Mouse (Mus musculus) forebrain, embryonic 13.5 days (tissue): ENCODE results near the gene Col25a1. TPM values are rescaled to one million over a fixed set of nuclear protein-coding genes. Genes with fewer than 3 reads are reported as not detected.

Experiments
- ATAC-seq: fragments of 200-750 bp; cut with Nextera tagmentation; 2 replicates; pipeline ENCODE4 v1.8.0; 2017
- H3K27ac ChIP-seq: fragments of 300-500 bp; sonication (generic); 2 replicates; pipeline ENCODE4 v1.5.1; 2015; ENCODE audit warnings: inconsistent platforms, mild to moderate bottlenecking, moderate library complexity
- H3K27me3 ChIP-seq: fragments of 300-500 bp; sonication (generic); 2 replicates; pipeline ENCODE4 v1.6.1; 2015; ENCODE audit warnings: mild to moderate bottlenecking, inconsistent platforms
- H3K36me3 ChIP-seq: fragments of 300-500 bp; sonication (generic); 2 replicates; pipeline ENCODE4 v1.6.1; 2015; ENCODE audit warnings: mild to moderate bottlenecking, inconsistent platforms; ENCODE audit not compliant: poor library complexity, severe bottlenecking
- H3K4me1 ChIP-seq: fragments of 300-500 bp; sonication (generic); 2 replicates; pipeline ENCODE4 v1.6.1; 2015; ENCODE audit warnings: inconsistent platforms
- H3K4me2 ChIP-seq: fragments of 300-500 bp; sonication (generic); 2 replicates; pipeline ENCODE4 v1.6.1; 2015; ENCODE audit warnings: inconsistent platforms, mild to moderate bottlenecking, moderate library complexity
- H3K4me3 ChIP-seq: fragments of 300-500 bp; sonication (generic); 2 replicates; pipeline ENCODE4 v1.5.1; 2015; ENCODE audit warnings: mild to moderate bottlenecking, inconsistent platforms
- H3K9ac ChIP-seq: fragments of 300-500 bp; sonication (generic); 2 replicates; pipeline ENCODE4 v1.6.1; 2015; ENCODE audit warnings: mild to moderate bottlenecking, inconsistent platforms
- H3K9me3 ChIP-seq: fragments of 300-500 bp; sonication (generic); replicated peaks from 2 replicates; pipeline ENCODE4 v1.6.1; 2016; ENCODE audit warnings: inconsistent platforms
- WGBS: fragments of 180-500 bp; shearing (Covaris S2); methylation state at CpG from one replicate; pipeline ENCODE4 v1.1.7; 2015; 5-methylcytosine and 5-hydroxymethylcytosine counted together
- polyA plus RNA-seq: library from polyadenylated mRNA; unstranded; fragments of >200 nt; fragmentation: Nextera tagmentation; extraction: Ambion mirVana; gene quantifications from 2 replicates; pipeline ENCODE4 v1.2.1, GENCODE M21; 2015

The Col25a1 gene
- polyA plus RNA-seq, 1 experiment from 2014 or later, result 2.2 TPM

GRCm38 (mm10) chr3:130166875-130167274 lies 35.6 kb downstream of the Col25a1 start:
- WGBS, result 69% methylated on average over 4 of the region's 4 CpGs
- Histone ChIP-seq H3K36me3 (no peaks in the 10 kb centered on the region), H3K27me3 (no peaks in the 10 kb centered on the region), H3K4me1 (no peaks in the 10 kb centered on the region), H3K9ac (no peak overlapping the region), H3K4me3 (no peak overlapping the region), H3K9me3 (no peaks in the 10 kb centered on the region), H3K4me2 (no peak overlapping the region), H3K27ac (no peak overlapping the region)
- no peak for ATAC-seq

- no peak overlapping the region for H3K27ac ChIP-seq
- H3K4me2 ChIP-seq, result no peak overlapping the region
- ATAC-seq, result no peak
- no peaks in the 10 kb centered on the region; the same call in 1 of the 2 replicates for H3K27me3 ChIP-seq
- no peak overlapping the region for H3K4me3 ChIP-seq
- whole genome bisulfite sequencing, result 87% methylated on average over 17 of the region's 17 CpGs
- H3K36me3 ChIP-seq, result no peaks in the 10 kb centered on the region
- H3K9ac ChIP-seq, result no peak overlapping the region
- H3K4me1 ChIP-seq, result no peaks in the 10 kb centered on the region
- H3K9me3 ChIP-seq, result no peaks in the 10 kb centered on the region
Measured at GRCm38 (mm10) chr3:130172764-130173163, 41.5 kb downstream of the Col25a1 start.

- Histone ChIP-seq H3K9ac (peak overlapping the region; percentile 65), H3K4me2 (peak overlapping the region; percentile 99), H3K4me3 (peak overlapping the region; percentile 52), H3K36me3 (no peaks in the 10 kb centered on the region), H3K27ac (0 out of 2 replicates have a peak overlapping the region, but pooled peaks have one; percentile 10), H3K9me3 (no peaks in the 10 kb centered on the region), H3K4me1 (0 out of 2 replicates have a peak, but pooled peaks cover 5% of the 10 kb centered on the region), H3K27me3 (peaks cover 11% of the 10 kb centered on the region; the same call in 1 of the 2 replicates)
- ATAC-seq, result peak; percentile 97
- WGBS, result under 1% methylated on average over 39 of the region's 40 CpGs
Measured at GRCm38 (mm10) chr3:130180181-130180940, 49.1 kb downstream of the Col25a1 start.

GRCm38 (mm10) chr3:130180964-130181590 lies 49.8 kb downstream of the Col25a1 start:
- Histone ChIP-seq H3K27me3 (peaks cover 11% of the 10 kb centered on the region; the same call in 1 of the 2 replicates), H3K4me2 (peak overlapping the region; percentile 99), H3K4me1 (0 out of 2 replicates have a peak, but pooled peaks cover 5% of the 10 kb centered on the region), H3K4me3 (peak overlapping the region; percentile 52), H3K36me3 (no peaks in the 10 kb centered on the region), H3K9ac (peak overlapping the region; percentile 65), H3K9me3 (no peaks in the 10 kb centered on the region), H3K27ac (no peak overlapping the region)
- WGBS, result under 1% methylated on average over 40 of the region's 40 CpGs
- ATAC-seq, result peak; percentile 42

GRCm38 (mm10) chr3:130181591-130181980 lies 50.3 kb downstream of the Col25a1 start:
- Histone ChIP-seq H3K4me1 (0 out of 2 replicates have a peak, but pooled peaks cover 5% of the 10 kb centered on the region), H3K36me3 (no peaks in the 10 kb centered on the region), H3K27me3 (peaks cover 11% of the 10 kb centered on the region; the same call in 1 of the 2 replicates), H3K9me3 (no peaks in the 10 kb centered on the region), H3K9ac (peak overlapping the region; percentile 65; the same call in 1 of the 2 replicates), H3K4me2 (peak overlapping the region; percentile 99), H3K4me3 (peak overlapping the region; percentile 52), H3K27ac (no peak overlapping the region)
- WGBS, result 28% methylated on average over 8 of the region's 8 CpGs
- no peak for ATAC-seq

- Histone ChIP-seq H3K36me3 (no peaks in the 10 kb centered on the region), H3K4me2 (no peak overlapping the region), H3K4me1 (0 out of 2 replicates have a peak, but pooled peaks cover 5% of the 10 kb centered on the region), H3K9ac (no peak overlapping the region), H3K27ac (no peak overlapping the region), H3K9me3 (no peaks in the 10 kb centered on the region), H3K4me3 (no peak overlapping the region), H3K27me3 (peaks cover 11% of the 10 kb centered on the region; the same call in 1 of the 2 replicates)
- WGBS, result 85% methylated on average over 4 of the region's 4 CpGs
- ATAC-seq, result no peak
Measured at GRCm38 (mm10) chr3:130182450-130182849, 51.1 kb downstream of the Col25a1 start.

- no peak overlapping the region for H3K27ac ChIP-seq
- no peak overlapping the region for H3K9ac ChIP-seq
- H3K27me3 ChIP-seq, result peaks cover 11% of the 10 kb centered on the region; the same call in 1 of the 2 replicates
- ATAC-seq, result no peak
- WGBS, result 56% methylated on average over 3 of the region's 3 CpGs
- H3K4me2 ChIP-seq, result no peak overlapping the region
- H3K36me3 ChIP-seq, result no peaks in the 10 kb centered on the region
- H3K4me1 ChIP-seq, result 0 out of 2 replicates have a peak, but pooled peaks cover 5% of the 10 kb centered on the region
- no peak overlapping the region for H3K4me3 ChIP-seq
- H3K9me3 ChIP-seq, result no peaks in the 10 kb centered on the region
Measured at GRCm38 (mm10) chr3:130185111-130185510, 53.8 kb downstream of the Col25a1 start.

GRCm38 (mm10) chr3:130187588-130187987 lies 56.3 kb downstream of the Col25a1 start:
- no peak overlapping the region for H3K9ac ChIP-seq
- ATAC-seq, result no peak
- H3K4me1 ChIP-seq, result no peaks in the 10 kb centered on the region
- no peaks in the 10 kb centered on the region for H3K9me3 ChIP-seq
- H3K27me3 ChIP-seq, result no peaks in the 10 kb centered on the region
- 69% methylated on average over 5 of the region's 5 CpGs for WGBS
- no peaks in the 10 kb centered on the region for H3K36me3 ChIP-seq
- no peak overlapping the region for H3K27ac ChIP-seq
- H3K4me2 ChIP-seq, result no peak overlapping the region
- no peak overlapping the region for H3K4me3 ChIP-seq

GRCm38 (mm10) chr3:130193450-130193849 lies 62.1 kb downstream of the Col25a1 start:
- WGBS, result 92% methylated on average over 8 of the region's 8 CpGs
- H3K4me1 ChIP-seq, result no peaks in the 10 kb centered on the region
- H3K4me2 ChIP-seq, result no peak overlapping the region
- no peaks in the 10 kb centered on the region for H3K36me3 ChIP-seq
- H3K4me3 ChIP-seq, result no peak overlapping the region
- no peak overlapping the region for H3K9ac ChIP-seq
- H3K27ac ChIP-seq, result no peak overlapping the region
- no peak for ATAC-seq
- no peaks in the 10 kb centered on the region for H3K9me3 ChIP-seq
- no peaks in the 10 kb centered on the region for H3K27me3 ChIP-seq

- H3K9ac ChIP-seq, result no peak overlapping the region
- H3K4me3 ChIP-seq, result no peak overlapping the region
- ATAC-seq, result no peak
- no peaks in the 10 kb centered on the region for H3K9me3 ChIP-seq
- no peaks in the 10 kb centered on the region for H3K27me3 ChIP-seq
- H3K4me1 ChIP-seq, result no peaks in the 10 kb centered on the region
- H3K27ac ChIP-seq, result no peak overlapping the region
- no peak overlapping the region for H3K4me2 ChIP-seq
- no peaks in the 10 kb centered on the region for H3K36me3 ChIP-seq
- WGBS, result 90% methylated on average over 11 of the region's 11 CpGs
Measured at GRCm38 (mm10) chr3:130214631-130215030, 83.3 kb downstream of the Col25a1 start.

- Histone ChIP-seq H3K9ac (no peak overlapping the region), H3K4me1 (no peaks in the 10 kb centered on the region), H3K4me3 (no peak overlapping the region), H3K27me3 (no peaks in the 10 kb centered on the region), H3K27ac (no peak overlapping the region), H3K36me3 (no peaks in the 10 kb centered on the region), H3K4me2 (no peak overlapping the region), H3K9me3 (no peaks in the 10 kb centered on the region)
- no peak for ATAC-seq
Measured at GRCm38 (mm10) chr3:130216141-130216540, 84.8 kb downstream of the Col25a1 start.

- no peak for ATAC-seq
- Histone ChIP-seq H3K4me1 (no peaks in the 10 kb centered on the region), H3K9ac (no peak overlapping the region), H3K36me3 (no peaks in the 10 kb centered on the region), H3K27ac (no peak overlapping the region), H3K9me3 (no peaks in the 10 kb centered on the region), H3K4me3 (no peak overlapping the region), H3K4me2 (no peak overlapping the region), H3K27me3 (no peaks in the 10 kb centered on the region)
- 93% methylated on average over 3 of the region's 3 CpGs for WGBS
Measured at GRCm38 (mm10) chr3:130216646-130217045, 85.3 kb downstream of the Col25a1 start.
